Mouse (Mus musculus) heart, adult 2 months (tissue): ENCODE results near the gene D630003M21Rik.

Source experiments
- CTCF ChIP-seq: fragments of 200-600 bp; IDR thresholded peaks from 2 replicates; pipeline ENCODE4 v1.8.1; 2022; ENCODE audit warnings: antibody characterized with exemption, mild to moderate bottlenecking, moderate library complexity
- POLR2A ChIP-seq: fragments of 200-500 bp; IDR thresholded peaks from 2 replicates; pipeline ENCODE4 v1.6.1; 2011; ENCODE audit warnings: mild to moderate bottlenecking, low read depth, low read length, control low read depth; ENCODE audit not compliant: insufficient read depth

GRCm38 (mm10) chr2:158151077-158151476 lies 77.9 kb downstream of the D630003M21Rik start:
- TF ChIP-seq CTCF (peak; percentile 41), POLR2A (no peak)
